Mouse (Mus musculus) G1E (cell line): ENCODE data around the gene Agpat3.

Experiments used
- CTCF ChIP-seq: IDR thresholded peaks from 2 replicates; pipeline ENCODE4 v1.5.1; 2012; ENCODE audit warnings: low read depth, low read length, inconsistent platforms, mixed read lengths
- POLR2AphosphoS5 ChIP-seq: IDR thresholded peaks from 2 replicates; pipeline ENCODE4 v1.6.1; 2012; ENCODE audit warnings: low read depth, low read length, inconsistent platforms; ENCODE audit not compliant: insufficient replicate concordance
- TAL1 ChIP-seq: conservative IDR thresholded peaks from 2 replicates; pipeline ENCODE4 v1.6.1; 2012; ENCODE audit warnings: low read depth, low read length, inconsistent platforms, mixed read lengths

DNA sequence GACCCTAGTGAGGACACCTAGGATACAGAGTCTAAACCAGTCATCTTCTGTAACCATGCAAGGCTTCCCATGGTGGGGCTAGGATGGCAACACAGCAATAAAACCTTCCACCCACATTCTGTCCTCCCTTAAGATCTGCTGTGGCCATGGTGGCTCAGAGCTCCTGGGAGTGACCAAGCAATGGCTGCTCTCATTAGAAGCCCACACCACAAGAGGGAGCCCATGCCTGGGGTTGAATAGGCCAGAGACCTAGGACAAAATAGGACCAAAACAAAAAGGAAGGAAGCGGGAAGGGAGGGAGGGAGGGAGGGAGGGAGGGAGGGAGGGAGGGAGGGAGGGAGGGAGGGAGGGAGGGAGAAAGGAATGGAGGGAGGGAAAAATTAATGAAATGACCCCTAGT lies 29.5 kb downstream of the Agpat3 start:
- no peak for TF ChIP-seq TAL1
- no peak for TF ChIP-seq CTCF
- TF ChIP-seq POLR2AphosphoS5, result no peak
